Mouse (Mus musculus) lung, adult 2 months (tissue): ENCODE results near the gene Yars. TPM values are rescaled to one million over a fixed set of nuclear protein-coding genes. Genes with fewer than 3 reads are reported as not detected.

ENCODE experiments used
- DNase-seq: peaks from one replicate; pipeline ENCODE4 v3.0.0; 2022
- H3K4me1 ChIP-seq: fragments of 200-500 bp; 2 replicates; pipeline ENCODE4 v1.6.1; 2011; ENCODE audit warnings: low read length; ENCODE audit not compliant: control insufficient read depth, insufficient read depth
- H3K4me3 ChIP-seq: fragments of 200-500 bp; replicated peaks from 2 replicates; pipeline ENCODE3; 2011; ENCODE audit warnings: low read depth, mild to moderate bottlenecking, control low read depth, low read length; ENCODE audit errors: extremely low read depth
- CTCF ChIP-seq: fragments of 200-500 bp; IDR thresholded peaks from 2 replicates; pipeline ENCODE4 v1.5.1; 2011; ENCODE audit warnings: mild to moderate bottlenecking, low read length, control low read depth; ENCODE audit not compliant: insufficient read depth
- POLR2A ChIP-seq: fragments of 200-500 bp; IDR thresholded peaks from 2 replicates; pipeline ENCODE4 v1.6.1; 2011; ENCODE audit warnings: low read depth, mild to moderate bottlenecking, control low read depth, low read length, borderline replicate concordance; ENCODE audit errors: extremely low read depth
- WGBS: fragments of 180-500 bp; shearing (Covaris S2); methylation state at CpG from one replicate; pipeline ENCODE4 v1.1.7; 2018; 5-methylcytosine and 5-hydroxymethylcytosine counted together
- polyA plus RNA-seq: library from polyadenylated mRNA; depleted of rRNA; stranded (reverse); fragments of >200 nt; gene quantifications from 2 replicates; pipeline ENCODE4 v1.2.3, GENCODE M21; 2012

Yars gene
- polyA plus RNA-seq, 1 experiment, result 15.4 TPM

DNA sequence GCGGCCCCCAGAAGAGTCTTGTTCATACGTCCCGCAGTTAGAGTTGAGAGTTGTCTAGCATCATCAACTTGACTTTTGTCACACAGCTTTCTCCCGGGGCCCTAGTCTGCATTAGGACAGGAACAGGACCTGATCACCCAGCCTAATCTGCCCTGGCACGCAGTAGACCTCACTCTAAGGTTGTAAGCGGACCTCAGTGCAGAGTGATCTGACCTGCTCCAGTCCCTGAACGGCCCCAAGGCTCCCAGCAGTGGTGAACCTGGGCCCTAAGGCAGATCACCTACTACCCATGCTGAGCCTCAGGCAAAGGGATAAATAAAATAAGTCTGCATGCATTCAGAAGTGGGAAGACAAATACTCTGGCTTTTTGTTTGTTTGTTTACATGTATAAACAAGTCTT is 59.7 kb downstream of the Yars start:
- no peak overlapping the region for H3K4me3 ChIP-seq

GRCm38 (mm10) chr4:129250759-129251481 is 61.4 kb downstream of the Yars start:
- H3K4me1 ChIP-seq, result peaks cover 3% of the 10 kb centered on the region; the same call in 1 of the 2 replicates
- peak; percentile 46; the same call in 1 of the 2 replicates for TF ChIP-seq POLR2A
- no peak for TF ChIP-seq CTCF
- H3K4me3 ChIP-seq, result no peak overlapping the region
- DNase-seq, result peak; percentile 55
- 61% methylated on average over 15 of the region's 15 CpGs for WGBS

More for the DNA sequence above, 59.7 kb downstream of the Yars start:
- DNase-seq, result no peak
- H3K4me1 ChIP-seq, result peaks cover 3% of the 10 kb centered on the region
- TF ChIP-seq CTCF (no peak), POLR2A (no peak)
- WGBS, result 72% methylated on average over 7 of the region's 7 CpGs

GRCm38 (mm10) chr4:129251482-129252125 is 62.0 kb downstream of the Yars start:
- WGBS, result 40% methylated on average over 15 of the region's 15 CpGs
- no peak for DNase-seq

GRCm38 (mm10) chr4:129252492-129252891 is 62.9 kb downstream of the Yars start:
- TF ChIP-seq CTCF, result no peak
- TF ChIP-seq POLR2A, result no peak
- no peak for DNase-seq
- no peak overlapping the region for H3K4me3 ChIP-seq
- H3K4me1 ChIP-seq, result peaks cover 10% of the 10 kb centered on the region
- 91% methylated on average over 2 of the region's 2 CpGs for WGBS

More at GRCm38 (mm10) chr4:129251482-129252125, 62.0 kb downstream of the Yars start:
- no peak for TF ChIP-seq POLR2A
- no peak for TF ChIP-seq CTCF
- H3K4me3 ChIP-seq, result no peak overlapping the region
- peaks cover 9% of the 10 kb centered on the region for H3K4me1 ChIP-seq

DNA sequence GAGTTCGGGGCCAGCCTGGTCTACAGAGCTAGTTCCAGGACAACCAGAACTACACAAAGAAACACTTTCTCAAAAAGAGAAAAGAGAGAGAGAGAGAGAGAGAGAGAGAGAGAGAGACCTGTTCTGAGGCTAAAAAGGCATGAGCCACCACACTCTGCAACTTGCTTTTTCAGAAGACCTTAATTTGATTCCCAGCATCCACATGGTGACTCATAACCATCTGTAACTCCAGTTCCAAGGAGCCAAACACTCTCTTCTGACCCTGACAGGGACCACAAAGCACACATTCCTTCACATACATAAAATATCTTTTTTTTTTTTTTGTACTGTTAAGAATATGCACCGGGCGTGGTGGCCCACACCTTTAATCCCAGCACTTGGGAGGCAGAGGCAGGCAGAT is 65.0 kb downstream of the Yars start:
- TF ChIP-seq POLR2A, result no peak
- no peak for TF ChIP-seq CTCF
- 96% methylated on average over 3 of the region's 3 CpGs for WGBS
- DNase-seq, result no peak
- peaks cover 10% of the 10 kb centered on the region for H3K4me1 ChIP-seq
- no peak overlapping the region for H3K4me3 ChIP-seq

DNA sequence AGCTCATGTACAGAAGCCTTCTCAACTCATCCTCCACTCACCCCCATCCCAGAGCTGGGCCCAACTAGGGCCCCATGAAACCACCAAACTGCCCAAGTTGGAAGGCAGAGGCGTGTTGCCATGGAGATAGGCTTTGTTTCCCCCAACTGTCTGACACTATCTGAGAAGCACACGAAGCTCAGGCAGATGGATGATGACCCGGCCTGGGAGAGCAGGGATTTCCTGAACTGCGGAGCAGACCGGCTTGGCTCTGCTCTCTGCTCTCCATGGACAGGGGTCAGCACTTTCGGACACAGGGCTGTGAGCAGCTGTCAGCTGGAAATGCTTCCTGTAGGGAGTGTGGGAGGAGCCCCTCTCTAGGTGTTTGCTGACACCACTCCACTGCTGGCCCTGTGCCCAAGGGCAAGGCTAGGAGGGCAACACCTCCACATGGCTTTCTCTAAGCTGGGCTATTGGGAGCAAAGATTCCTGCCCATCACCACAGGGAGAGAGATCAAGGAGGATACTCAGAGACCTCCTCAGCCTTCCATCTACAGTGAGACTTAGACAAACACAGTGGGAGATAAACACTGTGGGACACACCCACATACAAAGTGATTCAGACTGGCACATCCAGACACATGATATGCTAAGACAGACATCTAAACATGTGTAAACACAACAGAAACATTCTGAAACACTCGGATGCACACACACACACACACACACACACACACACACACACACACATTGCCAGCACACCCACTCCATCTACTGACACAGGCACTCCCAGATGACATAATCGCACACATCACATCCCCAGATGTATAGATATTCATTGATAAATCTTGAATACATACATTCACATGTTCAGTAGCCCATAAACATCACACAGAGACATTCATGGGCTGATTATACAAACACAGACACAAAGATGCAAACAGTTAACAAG is 67.2 kb downstream of the Yars start:
- no peak overlapping the region for H3K4me3 ChIP-seq
- peaks cover 10% of the 10 kb centered on the region for H3K4me1 ChIP-seq
- peak; percentile 62 for DNase-seq
- 14% methylated on average over 8 of the region's 8 CpGs for WGBS
- no peak for TF ChIP-seq POLR2A
- no peak for TF ChIP-seq CTCF

DNA sequence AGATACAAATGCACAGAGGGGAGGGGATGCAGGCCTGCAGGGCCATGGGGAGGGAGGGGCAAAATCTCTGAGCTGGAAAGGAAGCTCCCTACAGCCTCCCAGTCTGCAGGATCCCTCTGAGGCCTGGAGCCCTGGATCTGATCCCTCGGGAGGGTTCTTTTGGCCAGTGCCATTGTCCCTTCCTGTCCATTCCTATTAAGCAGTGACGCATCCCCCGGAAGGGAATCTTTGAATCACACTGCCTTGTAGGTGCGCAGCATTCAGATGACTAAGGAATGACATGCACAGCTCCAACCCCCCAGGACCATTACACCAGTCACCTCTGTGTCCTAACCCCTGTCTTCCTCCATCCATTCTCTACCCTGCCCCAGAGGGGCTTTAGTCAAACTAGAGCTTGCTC is 69.5 kb downstream of the Yars start:
- 63% methylated on average over 4 of the region's 4 CpGs for WGBS
- TF ChIP-seq CTCF (no peak), POLR2A (no peak)
- Histone ChIP-seq H3K4me3 (no peak overlapping the region), H3K4me1 (peaks cover 21% of the 10 kb centered on the region)
- no peak for DNase-seq

DNA sequence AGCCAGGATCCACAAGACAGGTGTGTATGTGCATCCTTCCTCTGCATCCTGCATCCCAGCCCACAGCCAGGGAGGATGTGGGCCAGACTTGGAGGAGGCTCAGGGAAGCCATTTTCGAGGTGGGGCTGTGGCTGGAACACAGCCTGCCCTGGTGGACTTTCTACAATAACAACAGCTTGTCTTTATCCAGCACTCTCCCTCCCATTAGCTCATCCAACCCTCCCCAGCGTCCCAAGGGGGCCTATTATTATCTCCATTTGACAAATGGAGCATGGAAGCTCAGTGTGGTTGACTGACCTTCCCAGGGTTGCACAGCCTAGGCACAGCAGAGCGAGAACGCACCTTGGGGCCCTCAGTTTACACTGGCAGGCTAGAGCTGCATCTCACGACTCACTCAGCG is 71.1 kb downstream of the Yars start:
- TF ChIP-seq CTCF (no peak), POLR2A (no peak)
- WGBS, result 30% methylated on average over 6 of the region's 6 CpGs
- H3K4me3 ChIP-seq, result no peak overlapping the region
- DNase-seq, result no peak
- H3K4me1 ChIP-seq, result peaks cover 21% of the 10 kb centered on the region

GRCm38 (mm10) chr4:129261196-129261595 is 71.6 kb downstream of the Yars start, which contains the start of gene C77080:
C77080 (minus strand) TSS chr4:129261404.
- Histone ChIP-seq H3K4me1 (peaks cover 19% of the 10 kb centered on the region), H3K4me3 (no peak within 1 kb of the TSS)
- TF ChIP-seq CTCF (no peak), POLR2A (no peak)
- WGBS, result 37% methylated on average over 4 of the region's 4 CpGs
- no peak for DNase-seq
